Mouse (Mus musculus): ENCODE results near the gene Slfn3. TPM values are rescaled to one million over a fixed set of nuclear protein-coding genes. Genes with fewer than 3 reads are reported as not detected.
A peak's percentile ranks its signal among the peaks of the same experiment; 100 is the strongest.
"Not testable (repeated sequence)": the region's sequence is repeated elsewhere in the genome, so short reads cannot be mapped to it uniquely, and the experiment has no call there.

The Slfn3 gene
- 0.71 and 0.83 TPM in 2 replicates for polyA plus RNA-seq (2014; fragmentation: Nextera tagmentation; extraction: Ambion mirVana)

- no peak for DNase-seq (ENCODE audit: low spot score)
- Histone ChIP-seq H3K36me3 (ENCODE audit: control insufficient read depth, insufficient read depth, low read length) (no peaks in the 10 kb centered on the region), H3K4me3 (ENCODE audit: low read depth, low read length) (peak within 1 kb of the TSS; percentile 11; the same call in 1 of the 2 replicates), H3K9me3 (ENCODE audit: control insufficient read depth, low read length) (no peaks in the 10 kb centered on the region), H3K27ac (ENCODE audit: low read depth, low read length) (no peak within 1 kb of the TSS), H3K4me2 (peak within 1 kb of the TSS; percentile 43), H3K4me1 (replicated peaks; ENCODE audit: control insufficient read depth, insufficient read depth, low read length) (no peaks in the 10 kb centered on the region), H3K27me3 (replicated peaks; ENCODE audit: control insufficient read depth, insufficient read depth, low read length) (no peaks in the 10 kb centered on the region), H3K9ac (ENCODE audit: low read depth, low read length) (no peak within 1 kb of the TSS)
- ATAC-seq (replicated peaks; ENCODE audit: low FRiP score) = no peak
- 65% methylated on average over 12 of the region's 12 CpGs for WGBS
Measured at GRCm38 (mm10) chr11:83191134-83191893, at the start of gene Slfn3. Slfn3 (plus strand) TSS chr11:83191330.

- WGBS = no CpG with 5 or more reads among the region's 1 CpGs
- H3K4me3 ChIP-seq (ENCODE audit: low read depth, low read length); H3K4me2 ChIP-seq; H3K4me1 ChIP-seq (replicated peaks; ENCODE audit: control insufficient read depth, insufficient read depth, low read length); DNase-seq (ENCODE audit: low spot score); H3K27me3 ChIP-seq (replicated peaks; ENCODE audit: control insufficient read depth, insufficient read depth, low read length); H3K9ac ChIP-seq (ENCODE audit: low read depth, low read length); ATAC-seq (replicated peaks; ENCODE audit: low FRiP score); H3K27ac ChIP-seq (ENCODE audit: low read depth, low read length); H3K9me3 ChIP-seq (ENCODE audit: control insufficient read depth, low read length); H3K36me3 ChIP-seq (ENCODE audit: control insufficient read depth, insufficient read depth, low read length): not testable (repeated sequence)
Measured at GRCm38 (mm10) chr11:83148939-83149338, 42.2 kb upstream of the Slfn3 start.

GRCm38 (mm10) chr11:83174948-83175539, 16.1 kb upstream of the Slfn3 start, which contains the start of gene Slfn4:
Slfn4 (plus strand) TSS chr11:83175186.
- WGBS = 79% methylated on average over 12 of the region's 12 CpGs
- no peak within 1 kb of the TSS for H3K9ac ChIP-seq (ENCODE audit: low read depth, low read length)
- no peak within 1 kb of the TSS for H3K4me3 ChIP-seq (ENCODE audit: low read depth, low read length)
- no peak within 1 kb of the TSS for H3K27ac ChIP-seq (ENCODE audit: low read depth, low read length)
- H3K36me3 ChIP-seq (ENCODE audit: control insufficient read depth, insufficient read depth, low read length) = no peaks in the 10 kb centered on the region
- DNase-seq (ENCODE audit: low spot score) (no peak), ATAC-seq (replicated peaks; ENCODE audit: low FRiP score) (no peak)
- H3K4me2 ChIP-seq = no peak within 1 kb of the TSS
- H3K27me3 ChIP-seq (replicated peaks; ENCODE audit: control insufficient read depth, insufficient read depth, low read length) = no peaks in the 10 kb centered on the region
- no peaks in the 10 kb centered on the region for H3K4me1 ChIP-seq (replicated peaks; ENCODE audit: control insufficient read depth, insufficient read depth, low read length)
- no peaks in the 10 kb centered on the region for H3K9me3 ChIP-seq (ENCODE audit: control insufficient read depth, low read length)

- no peaks in the 10 kb centered on the region for H3K4me1 ChIP-seq (replicated peaks; ENCODE audit: control insufficient read depth, insufficient read depth, low read length)
- no peaks in the 10 kb centered on the region for H3K27me3 ChIP-seq (replicated peaks; ENCODE audit: control insufficient read depth, insufficient read depth, low read length)
- DNase-seq (ENCODE audit: low spot score) = no peak
- no peak overlapping the region for H3K4me3 ChIP-seq (ENCODE audit: low read depth, low read length)
- no peak overlapping the region for H3K27ac ChIP-seq (ENCODE audit: low read depth, low read length)
- no peak overlapping the region for H3K9ac ChIP-seq (ENCODE audit: low read depth, low read length)
- no peaks in the 10 kb centered on the region for H3K9me3 ChIP-seq (ENCODE audit: control insufficient read depth, low read length)
- 43% methylated on average over 3 of the region's 3 CpGs for WGBS
- ATAC-seq (replicated peaks; ENCODE audit: low FRiP score) = peak; percentile 64
- no peaks in the 10 kb centered on the region for H3K36me3 ChIP-seq (ENCODE audit: control insufficient read depth, insufficient read depth, low read length)
- H3K4me2 ChIP-seq = peak overlapping the region; percentile 43
Measured at GRCm38 (mm10) chr11:83192001-83192400, 871 bp downstream of the Slfn3 start.

GRCm38 (mm10) chr11:83205002-83205401, 13.9 kb downstream of the Slfn3 start:
- no peaks in the 10 kb centered on the region for H3K4me1 ChIP-seq (replicated peaks; ENCODE audit: control insufficient read depth, insufficient read depth, low read length)
- no peak overlapping the region for H3K27ac ChIP-seq (ENCODE audit: low read depth, low read length)
- H3K36me3 ChIP-seq (ENCODE audit: control insufficient read depth, insufficient read depth, low read length) = no peaks in the 10 kb centered on the region
- H3K4me3 ChIP-seq (ENCODE audit: low read depth, low read length) = no peak overlapping the region
- no peak overlapping the region for H3K9ac ChIP-seq (ENCODE audit: low read depth, low read length)
- H3K9me3 ChIP-seq (ENCODE audit: control insufficient read depth, low read length) = no peaks in the 10 kb centered on the region
- DNase-seq (ENCODE audit: low spot score) = no peak
- H3K4me2 ChIP-seq = no peak overlapping the region
- H3K27me3 ChIP-seq (replicated peaks; ENCODE audit: control insufficient read depth, insufficient read depth, low read length) = no peaks in the 10 kb centered on the region
- ATAC-seq (replicated peaks; ENCODE audit: low FRiP score) = no peak

GRCm38 (mm10) chr11:83216119-83216518, 25.0 kb downstream of the Slfn3 start:
- 72% methylated on average over 1 of the region's 1 CpGs for WGBS
- no peak overlapping the region for H3K27ac ChIP-seq (ENCODE audit: low read depth, low read length)

GRCm38 (mm10) chr11:83221328-83221877, 30.3 kb downstream of the Slfn3 start:
- WGBS = 65% methylated on average over 1 of the region's 1 CpGs
- ATAC-seq (replicated peaks; ENCODE audit: low FRiP score) = no peak
- DNase-seq (ENCODE audit: low spot score) = no peak

More at GRCm38 (mm10) chr11:83216119-83216518, 25.0 kb downstream of the Slfn3 start:
- ATAC-seq (replicated peaks; ENCODE audit: low FRiP score) (no peak), DNase-seq (ENCODE audit: low spot score) (no peak)
- Histone ChIP-seq H3K9me3 (ENCODE audit: control insufficient read depth, low read length) (no peaks in the 10 kb centered on the region), H3K4me1 (replicated peaks; ENCODE audit: control insufficient read depth, insufficient read depth, low read length) (no peaks in the 10 kb centered on the region), H3K27me3 (replicated peaks; ENCODE audit: control insufficient read depth, insufficient read depth, low read length) (no peaks in the 10 kb centered on the region), H3K4me3 (ENCODE audit: low read depth, low read length) (no peak overlapping the region), H3K4me2 (no peak overlapping the region), H3K9ac (ENCODE audit: low read depth, low read length) (no peak overlapping the region), H3K36me3 (ENCODE audit: control insufficient read depth, insufficient read depth, low read length) (no peaks in the 10 kb centered on the region)

GRCm38 (mm10) chr11:83223367-83223766, 32.2 kb downstream of the Slfn3 start:
- Histone ChIP-seq H3K27ac (ENCODE audit: low read depth, low read length) (no peak overlapping the region), H3K27me3 (replicated peaks; ENCODE audit: control insufficient read depth, insufficient read depth, low read length) (no peaks in the 10 kb centered on the region), H3K36me3 (ENCODE audit: control insufficient read depth, insufficient read depth, low read length) (no peaks in the 10 kb centered on the region), H3K9me3 (ENCODE audit: control insufficient read depth, low read length) (no peaks in the 10 kb centered on the region), H3K4me3 (ENCODE audit: low read depth, low read length) (peak overlapping the region; percentile 15; the same call in 1 of the 2 replicates), H3K9ac (ENCODE audit: low read depth, low read length) (no peak overlapping the region), H3K4me2 (no peak overlapping the region), H3K4me1 (replicated peaks; ENCODE audit: control insufficient read depth, insufficient read depth, low read length) (no peaks in the 10 kb centered on the region)
- DNase-seq (ENCODE audit: low spot score) = no peak
- WGBS = 71% methylated on average over 7 of the region's 7 CpGs
- ATAC-seq (replicated peaks; ENCODE audit: low FRiP score) = no peak

More at GRCm38 (mm10) chr11:83221328-83221877, 30.3 kb downstream of the Slfn3 start:
- Histone ChIP-seq H3K36me3 (ENCODE audit: control insufficient read depth, insufficient read depth, low read length) (no peaks in the 10 kb centered on the region), H3K4me3 (ENCODE audit: low read depth, low read length) (no peak overlapping the region), H3K27me3 (replicated peaks; ENCODE audit: control insufficient read depth, insufficient read depth, low read length) (no peaks in the 10 kb centered on the region), H3K9me3 (ENCODE audit: control insufficient read depth, low read length) (no peaks in the 10 kb centered on the region), H3K27ac (ENCODE audit: low read depth, low read length) (no peak overlapping the region), H3K4me2 (no peak overlapping the region), H3K9ac (ENCODE audit: low read depth, low read length) (no peak overlapping the region), H3K4me1 (replicated peaks; ENCODE audit: control insufficient read depth, insufficient read depth, low read length) (no peaks in the 10 kb centered on the region)

All from liver, embryonic 11.5 days (tissue).